Mouse (Mus musculus) myocyte (in vitro differentiated cells): Measurements from ENCODE around the gene Snrnp70.

Experiments used
- E2F4 ChIP-seq: IDR thresholded peaks from one replicate; pipeline ENCODE4 v1.6.1; 2011; ENCODE audit warnings: mild to moderate bottlenecking, control low read depth, moderate library complexity; ENCODE audit not compliant: insufficient read depth
- MAX ChIP-seq: IDR thresholded peaks from one replicate; pipeline ENCODE4 v1.6.1; 2011; ENCODE audit warnings: low read depth, mild to moderate bottlenecking, control low read depth
- MYOD1 ChIP-seq, 3 experiments: IDR thresholded peaks; one replicate each; pipeline ENCODE4 v1.6.1; 2011; ENCODE audit warnings: control low read depth in 2 of 3, low read depth in 2 of 3, mild to moderate bottlenecking in 2 of 3, moderate library complexity in 1 of 3; ENCODE audit not compliant: insufficient read length in 2 of 3, control insufficient read depth in 1 of 3
- MYOG ChIP-seq, 3 experiments: IDR thresholded peaks; one replicate each; pipeline ENCODE4 v1.6.1; 2011; ENCODE audit warnings: control low read depth in 2 of 3, low read depth in 2 of 3, mild to moderate bottlenecking in 2 of 3; ENCODE audit not compliant: insufficient read length in 2 of 3, control insufficient read depth in 1 of 3, insufficient read depth in 1 of 3
- POLR2A ChIP-seq: IDR thresholded peaks from one replicate; pipeline ENCODE4 v1.6.1; 2011; ENCODE audit warnings: low read depth, mild to moderate bottlenecking, control low read depth, moderate library complexity; ENCODE audit not compliant: insufficient read length
- POLR2AphosphoS2 ChIP-seq: IDR thresholded peaks from one replicate; pipeline ENCODE4 v1.6.1; 2011; ENCODE audit warnings: low read depth, control low read depth; ENCODE audit not compliant: insufficient read length
- TCF12 ChIP-seq: IDR thresholded peaks from one replicate; pipeline ENCODE4 v1.6.1; 2011; ENCODE audit warnings: mild to moderate bottlenecking, control low read depth; ENCODE audit not compliant: poor library complexity, insufficient read depth, severe bottlenecking
- TCF3 ChIP-seq: IDR thresholded peaks from one replicate; pipeline ENCODE4 v1.6.1; 2011; ENCODE audit warnings: low read depth, control low read depth; ENCODE audit not compliant: insufficient read length
- USF1 ChIP-seq: IDR thresholded peaks from one replicate; pipeline ENCODE4 v1.6.1; 2011; ENCODE audit warnings: low read depth, mild to moderate bottlenecking, control low read depth, moderate library complexity

DNA sequence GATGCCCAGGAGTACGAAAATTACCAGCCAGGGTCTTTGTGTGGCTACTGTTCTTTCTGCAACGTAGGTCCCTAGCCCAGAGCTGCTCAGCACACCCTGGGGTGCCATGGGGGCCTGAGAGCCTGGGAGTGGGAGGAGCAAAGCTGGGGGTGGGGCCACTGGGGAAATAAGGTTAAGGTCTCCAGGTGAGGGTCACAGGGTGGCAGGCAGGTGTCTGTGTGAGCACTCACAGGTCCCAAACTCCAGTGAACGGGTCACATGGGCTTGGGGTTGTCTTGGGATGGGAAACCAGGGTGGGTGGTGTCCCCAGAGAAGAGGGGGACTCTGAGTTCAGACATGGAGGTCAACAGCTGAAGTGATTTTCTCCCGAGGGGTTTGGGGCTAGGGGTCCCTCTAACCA lies 58.1 kb downstream of the Snrnp70 start:
- TF ChIP-seq POLR2A = no peak
- TF ChIP-seq MYOG (IDR thresholded peaks at IDR 0.05; ENCODE audit: control insufficient read depth in 1 of 3, insufficient read depth in 1 of 3, insufficient read length in 2 of 3, low read depth in 2 of 3) = no peak
- TF ChIP-seq E2F4 = no peak
- no peak for TF ChIP-seq USF1
- TF ChIP-seq MYOD1 (IDR thresholded peaks at IDR 0.05; ENCODE audit: control insufficient read depth in 1 of 3, insufficient read length in 2 of 3, low read depth in 2 of 3) = no peak
- no peak for TF ChIP-seq MAX
- no peak for TF ChIP-seq TCF12
- no peak for TF ChIP-seq TCF3
- no peak for TF ChIP-seq POLR2AphosphoS2
